ENCODE assay signal across 21 mouse cellular contexts in genomic region chr7:46475464-46475863, GRCm38 (mm10).
DNase-seq lines count a peak whose midpoint lies in the region; ATAC-seq and TF ChIP-seq lines count a peak whose summit lies in the region.
"Had no signal": no experiment of that assay in that cellular context is flagged by ENCODE, and none has a peak within 500 bp of the region (broad histone marks: within the 10 kb centered on the region; RNA-seq: fewer than 3 reads in every experiment).

No protein-coding gene starts in this region.

- H3K4me2 ChIP-seq in forebrain, embryonic 14.5 days (ENCODE audit: low read length) = no peak overlapping the region
- H3K4me2 ChIP-seq in forebrain, embryonic 12.5 days = no peak overlapping the region
- H3K4me2 ChIP-seq in hindbrain, embryonic 16.5 days (ENCODE audit: low read length) = no peak overlapping the region
- no peak overlapping the region for H3K4me2 ChIP-seq in hindbrain, embryonic 11.5 days (replicated peaks; ENCODE audit: low read depth, low read length)
- no peak overlapping the region for H3K4me2 ChIP-seq in stomach, embryonic 14.5 days (replicated peaks; ENCODE audit: low read depth, low read length)
- H3K4me2 ChIP-seq in stomach, postnatal 0 days (replicated peaks; ENCODE audit: low read depth) = no peak overlapping the region
- no peak overlapping the region for H3K4me2 ChIP-seq in kidney, embryonic 15.5 days
- H3K4me2 ChIP-seq: embryonic facial prominence, embryonic 13.5 days; heart, embryonic 12.5 days; limb, embryonic 15.5 days; liver, embryonic 15.5 days; midbrain, embryonic 12.5 days had no signal

- peak; percentile 32 for DNase-seq in forebrain, embryonic 14.5 days (ENCODE audit: low spot score)
- DNase-seq in hindbrain, embryonic 11.5 days (ENCODE audit: low spot score) = no peak
- no peak for DNase-seq in stomach, postnatal 0 days (ENCODE audit: low spot score)
- no peak for DNase-seq in thymus, postnatal 0 days (ENCODE audit: low spot score)
- DNase-seq: cerebellum, adult 9-10 months; right cerebral cortex, postnatal 4 days; thymus, postnatal 14 days had no signal

- TF ChIP-seq EP300 in stomach, postnatal 0 days (optimal IDR thresholded peaks at IDR 0.05) = no peak

- H3K36me3 ChIP-seq in forebrain, embryonic 14.5 days (ENCODE audit: control insufficient read depth, insufficient read depth, low read length) = no peaks in the 10 kb centered on the region
- H3K36me3 ChIP-seq in forebrain, embryonic 12.5 days (replicated peaks) = no peaks in the 10 kb centered on the region
- H3K36me3 ChIP-seq in hindbrain, embryonic 16.5 days (ENCODE audit: control insufficient read depth, insufficient read depth, low read length) = no peaks in the 10 kb centered on the region
- no peaks in the 10 kb centered on the region for H3K36me3 ChIP-seq in hindbrain, embryonic 11.5 days (ENCODE audit: control insufficient read depth, insufficient read depth, low read length)
- H3K36me3 ChIP-seq in stomach, embryonic 14.5 days (ENCODE audit: control insufficient read depth, insufficient read depth, low read length) = no peaks in the 10 kb centered on the region
- H3K36me3 ChIP-seq in stomach, postnatal 0 days (ENCODE audit: control insufficient read depth, insufficient read depth, low read length) = no peaks in the 10 kb centered on the region
- no peaks in the 10 kb centered on the region for H3K36me3 ChIP-seq in kidney, embryonic 15.5 days
- H3K36me3 ChIP-seq: embryonic facial prominence, embryonic 13.5 days; heart, embryonic 12.5 days; hindbrain, embryonic 10.5 days; limb, embryonic 15.5 days; liver, embryonic 15.5 days; midbrain, embryonic 12.5 days had no signal

- H3K4me3 ChIP-seq in forebrain, embryonic 14.5 days (ENCODE audit: low read depth, low read length) = no peak overlapping the region
- H3K4me3 ChIP-seq in forebrain, embryonic 12.5 days (replicated peaks) = no peak overlapping the region
- H3K4me3 ChIP-seq in hindbrain, embryonic 16.5 days (ENCODE audit: low read length) = no peak overlapping the region
- H3K4me3 ChIP-seq in hindbrain, embryonic 11.5 days (ENCODE audit: low read depth, low read length) = no peak overlapping the region
- H3K4me3 ChIP-seq in stomach, embryonic 14.5 days (ENCODE audit: low read depth, low read length) = no peak overlapping the region
- H3K4me3 ChIP-seq in stomach, postnatal 0 days (ENCODE audit: low read depth, low read length) = no peak overlapping the region
- H3K4me3 ChIP-seq in kidney, embryonic 15.5 days (replicated peaks) = no peak overlapping the region
- H3K4me3 ChIP-seq: embryonic facial prominence, embryonic 13.5 days; heart, embryonic 12.5 days; hindbrain, embryonic 10.5 days; limb, embryonic 15.5 days; liver, embryonic 15.5 days; midbrain, embryonic 12.5 days; myocyte had no signal

- no peak overlapping the region for H3K27ac ChIP-seq in forebrain, embryonic 14.5 days (ENCODE audit: low read depth, low read length)
- H3K27ac ChIP-seq in forebrain, embryonic 12.5 days = no peak overlapping the region
- no peak overlapping the region for H3K27ac ChIP-seq in hindbrain, embryonic 16.5 days (ENCODE audit: low read depth, low read length)
- no peak overlapping the region for H3K27ac ChIP-seq in hindbrain, embryonic 11.5 days (ENCODE audit: low read depth, low read length)
- H3K27ac ChIP-seq in stomach, embryonic 14.5 days (ENCODE audit: low read length) = no peak overlapping the region
- no peak overlapping the region for H3K27ac ChIP-seq in stomach, postnatal 0 days (replicated peaks)
- H3K27ac ChIP-seq in kidney, embryonic 15.5 days = no peak overlapping the region
- H3K27ac ChIP-seq: embryonic facial prominence, embryonic 13.5 days; hindbrain, embryonic 10.5 days; limb, embryonic 15.5 days; liver, embryonic 15.5 days; midbrain, embryonic 12.5 days had no signal

- no peak overlapping the region for H3K9ac ChIP-seq in forebrain, embryonic 14.5 days (ENCODE audit: low read length)
- no peak overlapping the region for H3K9ac ChIP-seq in forebrain, embryonic 12.5 days
- H3K9ac ChIP-seq in hindbrain, embryonic 16.5 days (ENCODE audit: low read depth, low read length) = no peak overlapping the region
- H3K9ac ChIP-seq in hindbrain, embryonic 11.5 days (ENCODE audit: low read depth, low read length) = no peak overlapping the region
- no peak overlapping the region for H3K9ac ChIP-seq in stomach, embryonic 14.5 days (replicated peaks; ENCODE audit: low read depth, low read length)
- H3K9ac ChIP-seq in stomach, postnatal 0 days (ENCODE audit: low read length) = no peak overlapping the region
- no peak overlapping the region for H3K9ac ChIP-seq in kidney, embryonic 15.5 days
- H3K9ac ChIP-seq: embryonic facial prominence, embryonic 13.5 days; heart, embryonic 12.5 days; limb, embryonic 15.5 days; liver, embryonic 15.5 days; midbrain, embryonic 12.5 days had no signal

- H3K9me3 ChIP-seq in forebrain, embryonic 14.5 days (replicated peaks; ENCODE audit: control insufficient read depth, low read length) = no peaks in the 10 kb centered on the region
- H3K9me3 ChIP-seq in forebrain, embryonic 12.5 days = no peaks in the 10 kb centered on the region
- no peaks in the 10 kb centered on the region for H3K9me3 ChIP-seq in hindbrain, embryonic 16.5 days (ENCODE audit: control insufficient read depth, low read length)
- no peaks in the 10 kb centered on the region for H3K9me3 ChIP-seq in hindbrain, embryonic 11.5 days (ENCODE audit: control insufficient read depth, low read length)
- H3K9me3 ChIP-seq in stomach, embryonic 14.5 days (ENCODE audit: control insufficient read depth, low read depth, low read length) = no peaks in the 10 kb centered on the region
- no peaks in the 10 kb centered on the region for H3K9me3 ChIP-seq in stomach, postnatal 0 days (ENCODE audit: control insufficient read depth, low read length)
- H3K9me3 ChIP-seq in kidney, embryonic 15.5 days (replicated peaks) = no peaks in the 10 kb centered on the region
- H3K9me3 ChIP-seq: embryonic facial prominence, embryonic 13.5 days; heart, embryonic 12.5 days; hindbrain, embryonic 10.5 days; limb, embryonic 15.5 days; liver, embryonic 15.5 days; midbrain, embryonic 12.5 days had no signal

- H3K27me3 ChIP-seq in forebrain, embryonic 14.5 days (replicated peaks; ENCODE audit: control insufficient read depth, insufficient read depth, low read length) = no peaks in the 10 kb centered on the region
- no peaks in the 10 kb centered on the region for H3K27me3 ChIP-seq in forebrain, embryonic 12.5 days
- no peaks in the 10 kb centered on the region for H3K27me3 ChIP-seq in hindbrain, embryonic 16.5 days (replicated peaks; ENCODE audit: control insufficient read depth, insufficient read depth, low read length)
- no peaks in the 10 kb centered on the region for H3K27me3 ChIP-seq in hindbrain, embryonic 11.5 days (ENCODE audit: control insufficient read depth, insufficient read depth, low read length)
- H3K27me3 ChIP-seq in stomach, embryonic 14.5 days (ENCODE audit: control insufficient read depth, insufficient read depth, low read length) = no peaks in the 10 kb centered on the region
- no peaks in the 10 kb centered on the region for H3K27me3 ChIP-seq in stomach, postnatal 0 days (ENCODE audit: control insufficient read depth, insufficient read depth, low read length)
- no peaks in the 10 kb centered on the region for H3K27me3 ChIP-seq in kidney, embryonic 15.5 days
- H3K27me3 ChIP-seq: CH12.LX; embryonic facial prominence, embryonic 13.5 days; heart, embryonic 12.5 days; limb, embryonic 15.5 days; liver, embryonic 15.5 days; midbrain, embryonic 12.5 days had no signal

- TF ChIP-seq CTCF in stomach, postnatal 0 days (IDR thresholded peaks at IDR 0.05; ENCODE audit: low read depth) = no peak

- no peaks in the 10 kb centered on the region; the same call in 1 of the 2 replicates for H3K4me1 ChIP-seq in forebrain, embryonic 14.5 days (ENCODE audit: control insufficient read depth, insufficient read depth, low read length)
- peaks cover 7% of the 10 kb centered on the region for H3K4me1 ChIP-seq in forebrain, embryonic 12.5 days
- H3K4me1 ChIP-seq in hindbrain, embryonic 16.5 days (ENCODE audit: control insufficient read depth, insufficient read depth, low read depth, low read length) = peaks cover 13% of the 10 kb centered on the region; the same call in 1 of the 2 replicates
- H3K4me1 ChIP-seq in hindbrain, embryonic 11.5 days (replicated peaks; ENCODE audit: control insufficient read depth, insufficient read depth, low read length) = no peaks in the 10 kb centered on the region
- no peaks in the 10 kb centered on the region for H3K4me1 ChIP-seq in stomach, embryonic 14.5 days (ENCODE audit: control insufficient read depth, insufficient read depth, low read length)
- no peaks in the 10 kb centered on the region for H3K4me1 ChIP-seq in stomach, postnatal 0 days (replicated peaks; ENCODE audit: control insufficient read depth, insufficient read depth)
- H3K4me1 ChIP-seq in kidney, embryonic 15.5 days = peaks cover 18% of the 10 kb centered on the region
- H3K4me1 ChIP-seq: embryonic facial prominence, embryonic 13.5 days; liver, embryonic 15.5 days had no signal

- WGBS in forebrain, embryonic 14.5 days = 46% methylated on average over 5 of the region's 5 CpGs
- WGBS in forebrain, embryonic 12.5 days = 73% methylated on average over 5 of the region's 5 CpGs
- WGBS in hindbrain, embryonic 16.5 days = 52% methylated on average over 5 of the region's 5 CpGs
- 86% methylated on average over 5 of the region's 5 CpGs for WGBS in hindbrain, embryonic 11.5 days
- WGBS in stomach, embryonic 14.5 days = 63% methylated on average over 5 of the region's 5 CpGs
- whole genome bisulfite sequencing in stomach, postnatal 0 days = 77% methylated on average over 5 of the region's 5 CpGs
- WGBS in kidney, embryonic 15.5 days = 78% methylated on average over 5 of the region's 5 CpGs

- ATAC-seq in forebrain, embryonic 14.5 days = no peak
- no peak for ATAC-seq in forebrain, embryonic 12.5 days (ENCODE audit: low FRiP score)
- ATAC-seq in hindbrain, embryonic 16.5 days = peak; percentile 47
- no peak for ATAC-seq in hindbrain, embryonic 11.5 days (ENCODE audit: low FRiP score)
- 0 out of 2 replicates have a peak, but pooled peaks have one; percentile 26 for ATAC-seq in stomach, embryonic 14.5 days (ENCODE audit: insufficient number of reproducible peaks, insufficient read depth, low FRiP score, low read depth)
- ATAC-seq in stomach, postnatal 0 days (ENCODE audit: low FRiP score, low TSS enrichment) = no peak
- ATAC-seq in kidney, embryonic 15.5 days (replicated peaks; ENCODE audit: low FRiP score) = no peak
- ATAC-seq: intestine, embryonic 16.5 days; lung, postnatal 0 days had no signal

Comparison
In these comparisons a context has a peak if more than half of its experiments do, and no peak if none do; other contexts are left out.
1. ATAC-seq: peak in hindbrain, embryonic 16.5 days (single experiment) and stomach, embryonic 14.5 days (single experiment); none in forebrain, embryonic 14.5 days (single experiment), forebrain, embryonic 12.5 days (single experiment), hindbrain, embryonic 11.5 days (single experiment), stomach, postnatal 0 days (single experiment) and kidney, embryonic 15.5 days (single experiment).